Mouse (Mus musculus) intestine, embryonic 15.5 days (tissue): Measurements from ENCODE around the gene H1f0. TPM values are rescaled to one million over a fixed set of nuclear protein-coding genes. Genes with fewer than 3 reads are reported as not detected.
A peak's percentile ranks its signal among the peaks of the same experiment; 100 is the strongest.

ENCODE experiments used
- ATAC-seq: fragments of 200-750 bp; cut with Nextera tagmentation; 2 replicates; pipeline ENCODE4 v1.8.0; 2017; ENCODE audit warnings: moderate TSS enrichment, moderate library complexity
- H3K27ac ChIP-seq: fragments of 300-500 bp; sonication (generic); 2 replicates; pipeline ENCODE4 v1.5.1; 2015; ENCODE audit warnings: mild to moderate bottlenecking, inconsistent platforms
- H3K27me3 ChIP-seq: fragments of 300-500 bp; sonication (generic); replicated peaks from 2 replicates; pipeline ENCODE4 v1.6.1; 2015; ENCODE audit warnings: inconsistent platforms
- H3K36me3 ChIP-seq: fragments of 300-500 bp; sonication (generic); 2 replicates; pipeline ENCODE4 v1.6.1; 2015; ENCODE audit warnings: inconsistent platforms
- H3K4me1 ChIP-seq: fragments of 300-500 bp; sonication (generic); replicated peaks from 2 replicates; pipeline ENCODE4 v1.6.1; 2015; ENCODE audit warnings: inconsistent platforms
- H3K4me2 ChIP-seq: fragments of 300-500 bp; sonication (generic); replicated peaks from 2 replicates; pipeline ENCODE4 v1.6.1; 2015; ENCODE audit warnings: mild to moderate bottlenecking, inconsistent platforms
- H3K4me3 ChIP-seq: fragments of 300-500 bp; sonication (generic); replicated peaks from 2 replicates; pipeline ENCODE4 v1.5.1; 2015; ENCODE audit warnings: inconsistent platforms
- H3K9ac ChIP-seq: fragments of 300-500 bp; sonication (generic); 2 replicates; pipeline ENCODE4 v1.6.1; 2015; ENCODE audit warnings: inconsistent platforms
- H3K9me3 ChIP-seq: fragments of 300-500 bp; sonication (generic); 2 replicates; pipeline ENCODE4 v1.6.1; 2016; ENCODE audit warnings: inconsistent platforms
- WGBS: fragments of 180-500 bp; shearing (Covaris S2); methylation state at CpG from one replicate; pipeline ENCODE4 v1.1.7; 2015; 5-methylcytosine and 5-hydroxymethylcytosine counted together
- polyA plus RNA-seq: library from polyadenylated mRNA; unstranded; fragments of >200 nt; fragmentation: Nextera tagmentation; extraction: Ambion mirVana; gene quantifications from 2 replicates; pipeline ENCODE4 v1.2.1, GENCODE M21; 2015

Gene H1f0
- 441 and 523 TPM in 2 replicates for polyA plus RNA-seq

GRCm38 (mm10) chr15:79028237-79028738 lies at the start of gene H1f0:
H1f0 (plus strand) TSS chr15:79028450.
- Histone ChIP-seq H3K9ac (peak within 1 kb of the TSS; percentile 99), H3K9me3 (no peaks in the 10 kb centered on the region), H3K27me3 (no peaks in the 10 kb centered on the region), H3K36me3 (no peaks in the 10 kb centered on the region), H3K27ac (peak within 1 kb of the TSS; percentile 98), H3K4me2 (peak within 1 kb of the TSS; percentile 85), H3K4me3 (peak within 1 kb of the TSS; percentile 85), H3K4me1 (peaks cover 42% of the 10 kb centered on the region)
- ATAC-seq = peak; percentile 71
- WGBS = 0% methylated on average over 58 of the region's 58 CpGs

- peak; percentile 38 for ATAC-seq
- Histone ChIP-seq H3K27ac (peak overlapping the region; percentile 75), H3K4me1 (peaks cover 28% of the 10 kb centered on the region), H3K9ac (peak overlapping the region; percentile 32), H3K9me3 (no peaks in the 10 kb centered on the region), H3K4me3 (no peak overlapping the region), H3K27me3 (no peaks in the 10 kb centered on the region), H3K4me2 (peak overlapping the region; percentile 22), H3K36me3 (no peaks in the 10 kb centered on the region)
- 4% methylated on average over 4 of the region's 4 CpGs for WGBS
Observed at GRCm38 (mm10) chr15:78978875-78979274, 49.4 kb upstream of the H1f0 start.

- Histone ChIP-seq H3K27ac (0 out of 2 replicates have a peak overlapping the region, but pooled peaks have one; percentile 75), H3K4me2 (no peak overlapping the region), H3K27me3 (no peaks in the 10 kb centered on the region), H3K9me3 (no peaks in the 10 kb centered on the region), H3K9ac (no peak overlapping the region), H3K4me3 (no peak overlapping the region), H3K4me1 (peaks cover 39% of the 10 kb centered on the region), H3K36me3 (0 out of 2 replicates have a peak, but pooled peaks cover 3% of the 10 kb centered on the region)
- ATAC-seq = no peak
- 84% methylated on average over 4 of the region's 4 CpGs for WGBS
Observed at GRCm38 (mm10) chr15:78980084-78980483, 48.2 kb upstream of the H1f0 start.

GRCm38 (mm10) chr15:78982658-78983435 lies 45.4 kb upstream of the H1f0 start:
- H3K4me1 ChIP-seq = peaks cover 52% of the 10 kb centered on the region
- H3K9me3 ChIP-seq = no peaks in the 10 kb centered on the region
- H3K27me3 ChIP-seq = no peaks in the 10 kb centered on the region
- H3K4me3 ChIP-seq = peak overlapping the region; percentile 77
- ATAC-seq = peak; percentile 92
- H3K36me3 ChIP-seq = 0 out of 2 replicates have a peak, but pooled peaks cover 3% of the 10 kb centered on the region
- peak overlapping the region; percentile 93 for H3K27ac ChIP-seq
- WGBS = under 1% methylated on average over 64 of the region's 67 CpGs
- H3K4me2 ChIP-seq = peak overlapping the region; percentile 77
- peak overlapping the region; percentile 78 for H3K9ac ChIP-seq

- whole genome bisulfite sequencing = under 1% methylated on average over 21 of the region's 21 CpGs
- Histone ChIP-seq H3K4me3 (peak overlapping the region; percentile 77), H3K36me3 (0 out of 2 replicates have a peak, but pooled peaks cover 5% of the 10 kb centered on the region), H3K4me2 (peak overlapping the region; percentile 77), H3K27me3 (no peaks in the 10 kb centered on the region), H3K9ac (peak overlapping the region; percentile 78), H3K27ac (peak overlapping the region; percentile 93), H3K4me1 (peaks cover 50% of the 10 kb centered on the region), H3K9me3 (no peaks in the 10 kb centered on the region)
- peak; percentile 48 for ATAC-seq
Observed at GRCm38 (mm10) chr15:78983436-78984285, 44.6 kb upstream of the H1f0 start.

GRCm38 (mm10) chr15:78984286-78984778 lies 43.9 kb upstream of the H1f0 start:
- no peaks in the 10 kb centered on the region for H3K9me3 ChIP-seq
- WGBS = 21% methylated on average over 5 of the region's 5 CpGs
- H3K4me1 ChIP-seq = peaks cover 45% of the 10 kb centered on the region
- H3K36me3 ChIP-seq = 0 out of 2 replicates have a peak, but pooled peaks cover 7% of the 10 kb centered on the region
- peak overlapping the region; percentile 77 for H3K4me3 ChIP-seq
- H3K27ac ChIP-seq = peak overlapping the region; percentile 93
- no peak for ATAC-seq
- peak overlapping the region; percentile 78; the same call in 1 of the 2 replicates for H3K9ac ChIP-seq
- peak overlapping the region; percentile 77 for H3K4me2 ChIP-seq
- H3K27me3 ChIP-seq = no peaks in the 10 kb centered on the region

- no peak overlapping the region for H3K4me3 ChIP-seq
- no peak overlapping the region for H3K4me2 ChIP-seq
- no peaks in the 10 kb centered on the region for H3K27me3 ChIP-seq
- 57% methylated on average over 11 of the region's 11 CpGs for WGBS
- 0 out of 2 replicates have a peak overlapping the region, but pooled peaks have one; percentile 4 for H3K9ac ChIP-seq
- peaks cover 28% of the 10 kb centered on the region for H3K36me3 ChIP-seq
- no peak for ATAC-seq
- H3K9me3 ChIP-seq = no peaks in the 10 kb centered on the region
- peaks cover 38% of the 10 kb centered on the region for H3K4me1 ChIP-seq
- no peak overlapping the region for H3K27ac ChIP-seq
Observed at GRCm38 (mm10) chr15:78986536-78987220, 41.6 kb upstream of the H1f0 start.

- 75% methylated on average over 14 of the region's 14 CpGs for WGBS
- no peak for ATAC-seq
- Histone ChIP-seq H3K9ac (no peak overlapping the region), H3K4me3 (no peak overlapping the region), H3K27ac (0 out of 2 replicates have a peak overlapping the region, but pooled peaks have one; percentile 1), H3K36me3 (peaks cover 46% of the 10 kb centered on the region), H3K4me1 (peaks cover 33% of the 10 kb centered on the region), H3K27me3 (no peaks in the 10 kb centered on the region), H3K9me3 (no peaks in the 10 kb centered on the region), H3K4me2 (no peak overlapping the region)
Observed at GRCm38 (mm10) chr15:78988499-78988971, 39.7 kb upstream of the H1f0 start.

GRCm38 (mm10) chr15:78989152-78990092 lies 38.8 kb upstream of the H1f0 start:
- H3K27me3 ChIP-seq = no peaks in the 10 kb centered on the region
- no peaks in the 10 kb centered on the region for H3K9me3 ChIP-seq
- H3K4me2 ChIP-seq = no peak overlapping the region
- no peak overlapping the region for H3K9ac ChIP-seq
- H3K4me1 ChIP-seq = peaks cover 24% of the 10 kb centered on the region
- H3K4me3 ChIP-seq = no peak overlapping the region
- peaks cover 55% of the 10 kb centered on the region for H3K36me3 ChIP-seq
- WGBS = 88% methylated on average over 14 of the region's 14 CpGs
- no peak overlapping the region for H3K27ac ChIP-seq
- no peak for ATAC-seq

GRCm38 (mm10) chr15:78990093-78990463 lies 38.2 kb upstream of the H1f0 start:
- 96% methylated on average over 9 of the region's 9 CpGs for WGBS
- ATAC-seq = no peak
- H3K9me3 ChIP-seq = no peaks in the 10 kb centered on the region

More at GRCm38 (mm10) chr15:78990093-78990463, 38.2 kb upstream of the H1f0 start:
- Histone ChIP-seq H3K4me1 (peaks cover 19% of the 10 kb centered on the region), H3K4me3 (no peak overlapping the region), H3K9ac (no peak overlapping the region), H3K27ac (no peak overlapping the region), H3K27me3 (no peaks in the 10 kb centered on the region), H3K36me3 (peaks cover 54% of the 10 kb centered on the region), H3K4me2 (no peak overlapping the region)
